Mouse (Mus musculus) layer of hippocampus, adult 2 months (tissue): ENCODE data around the gene Add2. TPM values are rescaled to one million over a fixed set of nuclear protein-coding genes. Genes with fewer than 3 reads are reported as not detected.
"Not testable (repeated sequence)": the region's sequence is repeated elsewhere in the genome, so short reads cannot be mapped to it uniquely, and the experiment has no call there.

Experiments
- DNase-seq, 2 experiments: peaks; one replicate each; pipeline ENCODE4 v3.0.0; 2022; ENCODE audit warnings: low spot score in 2 of 2
- H3K27ac ChIP-seq: fragments of 200-600 bp; 2 replicates; pipeline ENCODE4 v1.8.1; 2022
- H3K4me3 ChIP-seq: fragments of 200-600 bp; 2 replicates; pipeline ENCODE4 v1.8.1; 2022; ENCODE audit warnings: mild to moderate bottlenecking
- CTCF ChIP-seq: fragments of 200-600 bp; conservative IDR thresholded peaks from 2 replicates; pipeline ENCODE4 v1.8.1; 2022; ENCODE audit warnings: antibody characterized with exemption, mild to moderate bottlenecking, moderate library complexity
- long read RNA-seq, 2 experiments: library from polyadenylated mRNA; stranded (forward); transcript quantifications; one replicate each; pipeline ENCODE4 v2.0.0; 2021; ENCODE audit warnings: borderline mapping rate in 2 of 2
- total RNA-seq, 2 experiments: library from RNA; stranded (reverse); gene quantifications; 2 replicates each; pipeline ENCODE4 v1.2.3; 2021

The Add2 gene
- 100 to 1,000 TPM; 277 to 286 TPM for total RNA-seq
- long read RNA-seq, experiment 1, partial matches to known transcripts = 54 of 67 reads
- long read RNA-seq, experiment 1, other reads (novel, unspliced or antisense) = 13 of 67 reads
- long read RNA-seq, experiment 2, full-length matches to known transcripts = 4 of 103 reads
- long read RNA-seq, experiment 2, partial matches to known transcripts = 15 of 103 reads
- long read RNA-seq, experiment 2, other reads (novel, unspliced or antisense) = 84 of 103 reads

- H3K4me3 ChIP-seq = peak within 1 kb of the TSS; percentile 82
- peak within 1 kb of the TSS; percentile 97 for H3K27ac ChIP-seq
- TF ChIP-seq CTCF = peak; percentile 72
- peak; percentile 54 to 70 for DNase-seq
Observed at GRCm38 (mm10) chr6:86028601-86029322, at the start of gene Add2. Gene Add2 (plus strand): TSS chr6:86028681.

GRCm38 (mm10) chr6:85978736-85979135 is 49.7 kb upstream of the Add2 start:
- not testable (repeated sequence) for DNase-seq, H3K4me3 ChIP-seq

GRCm38 (mm10) chr6:85984351-85984750 is 44.1 kb upstream of the Add2 start:
- Histone ChIP-seq H3K4me3 (no peak overlapping the region), H3K27ac (no peak overlapping the region)
- no peak for TF ChIP-seq CTCF
- no peak for DNase-seq

More at GRCm38 (mm10) chr6:85978736-85979135, 49.7 kb upstream of the Add2 start:
- not testable (repeated sequence) for H3K27ac ChIP-seq

- not testable (repeated sequence) for DNase-seq, H3K27ac ChIP-seq, H3K4me3 ChIP-seq
Observed at GRCm38 (mm10) chr6:85989570-85989969, 38.9 kb upstream of the Add2 start.

- DNase-seq, H3K4me3 ChIP-seq, H3K27ac ChIP-seq: not testable (repeated sequence)
Observed at GRCm38 (mm10) chr6:85990774-85991173, 37.7 kb upstream of the Add2 start.

GRCm38 (mm10) chr6:86003405-86003925 is 25.0 kb upstream of the Add2 start:
- no peak for DNase-seq
- peak; percentile 69 for TF ChIP-seq CTCF

GRCm38 (mm10) chr6:86004271-86005148 is 24.0 kb upstream of the Add2 start:
- Histone ChIP-seq H3K27ac (no peak overlapping the region), H3K4me3 (no peak overlapping the region)
- DNase-seq = peak; percentile 44 to 82
- TF ChIP-seq CTCF = peak; percentile 85

More at GRCm38 (mm10) chr6:86003405-86003925, 25.0 kb upstream of the Add2 start:
- Histone ChIP-seq H3K4me3 (no peak overlapping the region), H3K27ac (no peak overlapping the region)

- TF ChIP-seq CTCF = peak; percentile 93
- H3K4me3 ChIP-seq = no peak overlapping the region
- peak; percentile 60 to 77 for DNase-seq
- no peak overlapping the region for H3K27ac ChIP-seq
Observed at GRCm38 (mm10) chr6:86009980-86010379, 18.5 kb upstream of the Add2 start.

- H3K4me3 ChIP-seq, DNase-seq, H3K27ac ChIP-seq: not testable (repeated sequence)
Observed at GRCm38 (mm10) chr6:86014812-86015211, 13.7 kb upstream of the Add2 start.

GRCm38 (mm10) chr6:86015871-86016270 is 12.6 kb upstream of the Add2 start, which contains the start of gene Figla:
Gene Figla (plus strand): TSS chr6:86016171.
- no peak within 1 kb of the TSS for H3K4me3 ChIP-seq
- TF ChIP-seq CTCF = no peak
- DNase-seq = no peak
- no peak within 1 kb of the TSS for H3K27ac ChIP-seq

- TF ChIP-seq CTCF = no peak
- DNase-seq = no peak
- Histone ChIP-seq H3K4me3 (no peak overlapping the region), H3K27ac (no peak overlapping the region)
Observed at GRCm38 (mm10) chr6:86016793-86017350, 11.6 kb upstream of the Add2 start.

- DNase-seq = no peak
- H3K4me3 ChIP-seq = no peak overlapping the region
- no peak overlapping the region for H3K27ac ChIP-seq
- TF ChIP-seq CTCF = no peak
Observed at GRCm38 (mm10) chr6:86019415-86020237, 8.9 kb upstream of the Add2 start.
